Mouse (Mus musculus) liver, embryonic 11.5 days (tissue): Measurements from ENCODE around the gene Tmem198b. TPM values are rescaled to one million over a fixed set of nuclear protein-coding genes. Genes with fewer than 3 reads are reported as not detected.
A peak's percentile ranks its signal among the peaks of the same experiment; 100 is the strongest.

Experiments used
- ATAC-seq: fragments of 200-750 bp; cut with Nextera tagmentation; replicated peaks from 2 replicates; pipeline ENCODE4 v1.8.0; 2017; ENCODE audit warnings: moderate number of reproducible peaks, mild to moderate bottlenecking, moderate TSS enrichment, moderate library complexity; ENCODE audit not compliant: low FRiP score
- DNase-seq: peaks from one replicate; pipeline ENCODE4 v3.0.0-alpha.2; 2017; ENCODE audit warnings: low spot score
- H3K27ac ChIP-seq: fragments of 300-500 bp; sonication (generic); 2 replicates; pipeline ENCODE4 v1.5.1; 2014; ENCODE audit warnings: mild to moderate bottlenecking, low read depth, low read length, control low read depth
- H3K27me3 ChIP-seq: fragments of 300-500 bp; sonication (generic); replicated peaks from 2 replicates; pipeline ENCODE4 v1.6.1; 2014; ENCODE audit warnings: low read length, mixed read lengths; ENCODE audit not compliant: control insufficient read depth, insufficient read depth
- H3K36me3 ChIP-seq: fragments of 300-500 bp; sonication (generic); 2 replicates; pipeline ENCODE4 v1.6.1; 2014; ENCODE audit warnings: mild to moderate bottlenecking, low read length, moderate library complexity, mixed read lengths; ENCODE audit not compliant: control insufficient read depth, insufficient read depth
- H3K4me1 ChIP-seq: fragments of 300-500 bp; sonication (generic); replicated peaks from 2 replicates; pipeline ENCODE4 v1.6.1; 2014; ENCODE audit warnings: low read length, mixed read lengths; ENCODE audit not compliant: control insufficient read depth, insufficient read depth
- H3K4me2 ChIP-seq: fragments of 300-500 bp; sonication (generic); 2 replicates; pipeline ENCODE4 v1.6.1; 2014; ENCODE audit warnings: mild to moderate bottlenecking, control low read depth, moderate library complexity
- H3K4me3 ChIP-seq: fragments of 300-500 bp; sonication (generic); 2 replicates; pipeline ENCODE4 v1.5.1; 2014; ENCODE audit warnings: low read depth, low read length, control low read depth
- H3K9ac ChIP-seq: fragments of 300-500 bp; sonication (generic); 2 replicates; pipeline ENCODE4 v1.6.1; 2014; ENCODE audit warnings: low read depth, low read length, control low read depth
- H3K9me3 ChIP-seq: fragments of 300-500 bp; sonication (generic); 2 replicates; pipeline ENCODE4 v1.6.1; 2016; ENCODE audit warnings: low read length, inconsistent platforms, mixed read lengths; ENCODE audit not compliant: control insufficient read depth
- WGBS: fragments of 180-500 bp; shearing (Covaris S2); extraction: QIAGEN DNeasy Blood & Tissue Kit; methylation state at CpG from one replicate; pipeline ENCODE4 v1.1.7; 2014; 5-methylcytosine and 5-hydroxymethylcytosine counted together
- polyA plus RNA-seq: library from polyadenylated mRNA; unstranded; fragments of >200 nt; fragmentation: Nextera tagmentation; extraction: Ambion mirVana; gene quantifications from 2 replicates; pipeline ENCODE4 v1.2.1, GENCODE M21; 2014

Tmem198b gene
- polyA plus RNA-seq, 1 experiment from 2014 or later = 8.1 TPM

GRCm38 (mm10) chr10:128805092-128806000 is 1.2 kb upstream of the Tmem198b start:
- Histone ChIP-seq H3K4me1 (peaks cover 32% of the 10 kb centered on the region), H3K36me3 (peaks cover 5% of the 10 kb centered on the region; the same call in 1 of the 2 replicates), H3K27me3 (no peaks in the 10 kb centered on the region), H3K4me3 (peak overlapping the region; percentile 69), H3K9me3 (no peaks in the 10 kb centered on the region), H3K27ac (peak overlapping the region; percentile 87), H3K4me2 (peak overlapping the region; percentile 65), H3K9ac (peak overlapping the region; percentile 76)
- WGBS = under 1% methylated on average over 69 of the region's 70 CpGs
- peak; percentile 99 for DNase-seq
- ATAC-seq = peak; percentile 93

GRCm38 (mm10) chr10:128803771-128804270 is 349 bp downstream of the Tmem198b start, which contains the start of gene Dnajc14:
Dnajc14 (plus strand) TSS chr10:128804062.
- Histone ChIP-seq H3K9ac (peak within 1 kb of the TSS; percentile 76), H3K4me1 (peaks cover 31% of the 10 kb centered on the region), H3K4me2 (peak within 1 kb of the TSS; percentile 65), H3K36me3 (peaks cover 3% of the 10 kb centered on the region; the same call in 1 of the 2 replicates), H3K27me3 (no peaks in the 10 kb centered on the region), H3K4me3 (peak within 1 kb of the TSS; percentile 69), H3K27ac (peak within 1 kb of the TSS; percentile 87), H3K9me3 (no peaks in the 10 kb centered on the region)
- 4% methylated on average over 14 of the region's 14 CpGs for WGBS
- ATAC-seq (no peak; the same call in 1 of the 2 replicates), DNase-seq (no peak)

GRCm38 (mm10) chr10:128803361-128803760 is 809 bp downstream of the Tmem198b start:
- no peak for DNase-seq
- H3K27me3 ChIP-seq = no peaks in the 10 kb centered on the region
- 0 out of 2 replicates have a peak overlapping the region, but pooled peaks have one; percentile 87 for H3K27ac ChIP-seq
- H3K9me3 ChIP-seq = no peaks in the 10 kb centered on the region
- H3K4me3 ChIP-seq = peak overlapping the region; percentile 69
- H3K4me2 ChIP-seq = peak overlapping the region; percentile 65
- ATAC-seq = no peak
- H3K4me1 ChIP-seq = peaks cover 26% of the 10 kb centered on the region
- 18% methylated on average over 6 of the region's 6 CpGs for WGBS
- peaks cover 5% of the 10 kb centered on the region; the same call in 1 of the 2 replicates for H3K36me3 ChIP-seq
- H3K9ac ChIP-seq = peak overlapping the region; percentile 76; the same call in 1 of the 2 replicates

GRCm38 (mm10) chr10:128802956-128803355 is 1.2 kb downstream of the Tmem198b start:
- H3K9me3 ChIP-seq = no peaks in the 10 kb centered on the region
- H3K27me3 ChIP-seq = no peaks in the 10 kb centered on the region
- 60% methylated on average over 4 of the region's 4 CpGs for WGBS
- no peak overlapping the region for H3K27ac ChIP-seq
- ATAC-seq = no peak
- no peak overlapping the region for H3K9ac ChIP-seq
- DNase-seq = no peak
- peaks cover 26% of the 10 kb centered on the region for H3K4me1 ChIP-seq
- peak overlapping the region; percentile 69 for H3K4me3 ChIP-seq
- H3K4me2 ChIP-seq = peak overlapping the region; percentile 65
- H3K36me3 ChIP-seq = peaks cover 5% of the 10 kb centered on the region; the same call in 1 of the 2 replicates

- Histone ChIP-seq H3K9me3 (no peaks in the 10 kb centered on the region), H3K4me3 (no peak overlapping the region), H3K4me1 (peaks cover 17% of the 10 kb centered on the region), H3K27me3 (no peaks in the 10 kb centered on the region), H3K9ac (no peak overlapping the region), H3K27ac (no peak overlapping the region), H3K4me2 (no peak overlapping the region), H3K36me3 (peaks cover 2% of the 10 kb centered on the region; the same call in 1 of the 2 replicates)
- ATAC-seq = no peak
- 83% methylated on average over 16 of the region's 16 CpGs for WGBS
- no peak for DNase-seq
Measured at GRCm38 (mm10) chr10:128801981-128802495, 2.1 kb downstream of the Tmem198b start.

GRCm38 (mm10) chr10:128798676-128799075 is 5.5 kb downstream of the Tmem198b start:
- ATAC-seq = no peak
- H3K9me3 ChIP-seq = no peaks in the 10 kb centered on the region
- peaks cover 3% of the 10 kb centered on the region for H3K4me1 ChIP-seq
- H3K4me2 ChIP-seq = no peak overlapping the region
- no peak overlapping the region for H3K27ac ChIP-seq
- no peaks in the 10 kb centered on the region for H3K27me3 ChIP-seq
- H3K4me3 ChIP-seq = no peak overlapping the region
- H3K9ac ChIP-seq = no peak overlapping the region
- 95% methylated on average over 8 of the region's 8 CpGs for WGBS
- DNase-seq = no peak
- 0 out of 2 replicates have a peak, but pooled peaks cover 2% of the 10 kb centered on the region for H3K36me3 ChIP-seq

GRCm38 (mm10) chr10:128795581-128795980 is 8.6 kb downstream of the Tmem198b start:
- no peaks in the 10 kb centered on the region for H3K9me3 ChIP-seq
- H3K9ac ChIP-seq = no peak overlapping the region
- DNase-seq = no peak
- no peaks in the 10 kb centered on the region for H3K4me1 ChIP-seq
- H3K4me2 ChIP-seq = no peak overlapping the region
- WGBS = 95% methylated on average over 3 of the region's 3 CpGs
- no peaks in the 10 kb centered on the region for H3K27me3 ChIP-seq
- H3K4me3 ChIP-seq = no peak overlapping the region
- ATAC-seq = no peak
- H3K36me3 ChIP-seq = 0 out of 2 replicates have a peak, but pooled peaks cover 2% of the 10 kb centered on the region
- no peak overlapping the region for H3K27ac ChIP-seq

GRCm38 (mm10) chr10:128794391-128794790 is 9.8 kb downstream of the Tmem198b start:
- WGBS = 80% methylated on average over 5 of the region's 5 CpGs
- H3K4me3 ChIP-seq = no peak overlapping the region
- no peak for ATAC-seq
- no peaks in the 10 kb centered on the region for H3K27me3 ChIP-seq
- no peaks in the 10 kb centered on the region for H3K4me1 ChIP-seq
- no peak for DNase-seq
- no peak overlapping the region for H3K4me2 ChIP-seq
- H3K9me3 ChIP-seq = no peaks in the 10 kb centered on the region
- no peak overlapping the region for H3K9ac ChIP-seq
- H3K27ac ChIP-seq = no peak overlapping the region
- 0 out of 2 replicates have a peak, but pooled peaks cover 2% of the 10 kb centered on the region for H3K36me3 ChIP-seq
